Mouse (Mus musculus) left cerebral cortex, adult 9 months (tissue): ENCODE measurements around the gene Lrcol1.
A peak's percentile ranks its signal among the peaks of the same experiment; 100 is the strongest.

Experiments
- DNase-seq, 2 experiments: peaks; one replicate each; pipeline ENCODE4 v3.0.0; 2022; ENCODE audit warnings: low spot score in 2 of 2

The Lrcol1 gene

DNA sequence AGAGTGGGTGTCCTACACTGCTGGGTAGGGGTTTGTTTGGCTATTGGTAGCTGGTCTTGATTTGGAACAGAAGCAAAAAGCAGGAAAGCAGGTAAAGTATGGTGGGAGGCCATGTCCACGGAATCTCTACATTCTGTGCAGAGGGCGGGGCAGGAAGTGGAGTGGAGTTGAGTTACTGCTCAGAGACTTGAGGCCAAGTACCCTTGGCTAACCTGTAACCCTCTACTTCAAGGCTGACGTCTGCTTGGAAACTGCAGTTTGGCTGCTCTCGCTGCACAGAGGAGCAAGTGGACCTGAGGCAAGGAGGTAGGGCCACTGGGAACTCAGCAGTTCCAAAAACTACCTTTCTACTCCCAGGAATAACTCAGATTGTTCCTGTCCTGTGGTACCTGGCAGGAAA, at the start of gene Lrcol1:
Gene Lrcol1 (plus strand): TSS at position 207 of the 400 bp plus-strand sequence.
- DNase-seq: no peak

- no peak for DNase-seq
Observed at GRCm38 (mm10) chr5:110296637-110297036, 47.9 kb upstream of the Lrcol1 start.

- DNase-seq: no peak
Observed at GRCm38 (mm10) chr5:110300591-110300990, 43.9 kb upstream of the Lrcol1 start.

- no peak for DNase-seq
Observed at GRCm38 (mm10) chr5:110308861-110309260, 35.7 kb upstream of the Lrcol1 start.

- no peak for DNase-seq
Observed at GRCm38 (mm10) chr5:110313127-110313526, 31.4 kb upstream of the Lrcol1 start.

DNA sequence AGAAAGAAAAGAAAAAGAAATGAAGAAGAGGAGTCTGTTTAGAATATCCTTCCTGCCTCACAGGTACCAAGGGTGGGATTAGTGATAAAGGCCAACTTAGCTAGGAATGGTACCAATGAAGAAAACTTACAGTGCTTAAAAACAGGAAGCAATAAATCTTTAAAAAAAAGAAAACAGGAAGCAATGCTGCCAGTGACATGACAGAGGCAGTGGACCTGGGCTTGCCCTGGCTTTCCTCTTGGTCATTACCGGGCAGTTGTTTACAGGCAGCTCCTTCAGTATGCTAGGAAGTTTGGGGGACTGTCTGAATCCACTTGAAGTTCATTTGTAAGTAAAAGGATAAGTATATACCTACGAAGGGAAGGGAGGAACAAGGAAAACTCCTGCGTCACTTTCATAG, 14.0 kb upstream of the Lrcol1 start:
- no peak for DNase-seq

- no peak for DNase-seq
Observed at GRCm38 (mm10) chr5:110338792-110339191, 5.7 kb upstream of the Lrcol1 start.

GRCm38 (mm10) chr5:110342648-110343284, 1.8 kb upstream of the Lrcol1 start, which contains the start of gene P2rx2:
Gene P2rx2 (minus strand): TSS chr5:110343212.
- DNase-seq: no peak

GRCm38 (mm10) chr5:110345553-110345952, 1.0 kb downstream of the Lrcol1 start:
- DNase-seq: no peak

DNA sequence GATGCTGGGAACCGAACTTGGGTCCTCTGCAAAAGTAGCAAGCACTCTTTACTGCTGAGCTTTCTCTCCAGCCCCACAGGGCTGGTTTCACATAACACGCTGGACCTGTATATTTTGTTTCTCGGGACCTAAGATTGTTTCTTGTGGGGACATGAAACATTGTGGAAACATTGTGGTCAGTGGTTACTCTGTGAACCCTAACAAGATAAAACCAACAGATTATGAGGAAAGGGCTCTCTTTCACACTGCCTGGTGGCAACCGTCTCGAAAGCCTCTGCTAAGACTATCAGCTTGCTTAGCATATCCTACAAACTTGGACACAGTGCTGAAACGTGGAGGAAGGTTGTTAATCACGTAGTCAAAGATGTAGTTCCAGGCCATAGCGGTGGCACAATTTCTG, 2.5 kb downstream of the Lrcol1 start:
- no peak for DNase-seq

- peak in 1 of 2 experiments; percentile 30 for DNase-seq
Observed at GRCm38 (mm10) chr5:110354716-110355115, 10.2 kb downstream of the Lrcol1 start.

GRCm38 (mm10) chr5:110357531-110358179, 13.1 kb downstream of the Lrcol1 start:
- DNase-seq: peak in 1 of 2 experiments; percentile 88

GRCm38 (mm10) chr5:110361465-110361864, 16.9 kb downstream of the Lrcol1 start:
- DNase-seq: no peak

GRCm38 (mm10) chr5:110362813-110363178, 18.3 kb downstream of the Lrcol1 start:
- DNase-seq: no peak

DNA sequence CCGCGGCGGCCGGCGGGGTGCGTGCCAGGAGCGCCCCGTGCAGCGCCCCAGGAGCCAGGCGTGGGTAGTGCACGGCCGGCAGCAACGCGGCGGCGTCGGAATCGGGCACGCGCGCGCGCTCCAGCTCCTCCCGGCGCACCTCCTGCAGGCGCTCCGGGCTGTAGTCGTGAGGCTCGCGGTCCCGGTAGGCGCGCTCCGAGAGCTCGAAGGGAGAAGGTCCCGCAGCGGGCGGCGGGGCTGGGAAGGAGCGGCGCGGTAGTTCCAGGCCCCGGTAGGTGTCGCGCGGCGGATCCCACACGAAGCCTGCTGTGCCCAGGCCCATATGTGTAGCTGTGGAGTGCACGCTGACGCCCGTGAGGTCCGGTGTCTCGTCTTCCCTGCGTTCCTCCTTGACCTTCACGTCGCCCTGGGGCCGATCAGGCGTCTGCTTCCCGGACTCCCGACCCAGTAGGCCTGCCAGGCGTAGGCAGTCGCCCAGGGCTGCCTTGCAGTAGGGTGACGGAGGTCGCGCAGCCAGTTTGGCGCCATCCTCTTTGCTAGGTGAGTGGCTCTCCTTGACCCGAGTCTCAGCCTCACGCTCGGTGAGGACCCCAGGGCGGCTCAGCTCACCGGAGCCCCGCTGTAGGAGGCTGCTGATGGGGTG, 18.8 kb downstream of the Lrcol1 start:
- DNase-seq: peak; percentile 40 to 64

DNA sequence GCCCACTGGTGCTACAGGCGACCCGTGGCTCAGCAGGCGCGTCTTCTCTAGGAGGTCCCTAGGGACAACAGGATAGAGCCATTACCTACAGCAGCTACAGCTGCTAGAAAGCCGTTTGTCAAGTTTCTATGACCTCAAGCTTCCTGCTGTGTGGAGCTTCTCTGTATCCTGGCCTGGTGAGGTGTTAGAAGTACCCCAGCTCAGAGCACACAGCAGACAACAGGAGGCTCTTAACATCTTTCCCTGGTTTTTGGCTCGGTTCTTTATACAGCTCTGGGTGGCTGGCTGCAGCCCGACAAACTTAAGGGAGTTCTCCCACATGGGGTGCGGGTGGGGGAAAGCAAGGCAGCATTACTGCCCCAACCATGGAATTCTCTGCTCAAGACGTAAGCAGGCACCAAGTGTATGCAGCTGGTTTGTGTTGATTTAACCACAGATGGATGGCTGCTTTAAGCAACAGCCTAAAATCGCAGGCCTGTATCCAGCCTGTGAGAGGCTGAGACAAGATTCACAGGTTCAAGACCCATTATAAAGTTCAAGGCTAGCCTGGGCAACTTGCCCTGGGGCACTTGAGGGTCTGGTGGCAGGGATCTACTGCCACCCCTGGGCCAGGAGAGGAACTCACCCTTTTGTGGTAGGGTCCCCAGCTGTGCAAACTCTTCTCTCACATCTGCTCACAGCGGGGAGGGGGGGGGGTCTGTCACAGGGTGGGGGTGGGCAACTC, 19.5 kb downstream of the Lrcol1 start:
- DNase-seq: peak in 1 of 2 experiments; percentile 25

DNA sequence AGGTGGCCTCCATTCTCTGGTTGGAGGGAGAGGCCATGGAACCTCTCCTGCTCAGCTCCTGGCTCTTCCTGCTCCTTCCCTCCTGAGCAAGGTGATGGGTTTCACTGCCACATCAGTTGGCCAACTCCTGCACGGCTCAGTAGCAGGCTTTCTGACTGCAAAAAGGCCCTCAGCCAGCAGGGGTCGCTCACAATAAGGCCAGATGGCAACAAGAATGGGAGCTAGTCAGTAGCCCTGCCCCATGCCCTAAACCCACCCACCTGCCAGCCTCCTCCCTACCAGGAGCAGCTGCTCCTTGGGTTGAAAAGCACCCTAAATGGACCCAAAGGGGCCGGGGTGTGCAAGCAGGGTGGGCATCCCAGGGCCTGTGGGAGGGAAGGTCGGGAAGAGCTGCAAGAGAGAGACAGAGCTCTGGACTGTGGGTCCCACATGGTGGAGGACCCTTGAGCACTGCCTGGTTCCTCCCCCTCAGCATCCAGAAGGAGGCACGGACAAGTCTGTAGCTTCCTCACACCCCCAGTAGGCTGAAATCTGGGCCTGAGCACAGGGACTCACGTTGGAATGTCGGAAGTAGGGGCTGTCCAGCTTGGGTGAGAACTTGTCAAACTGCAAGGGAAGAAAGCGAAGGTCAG, 32.4 kb downstream of the Lrcol1 start:
- DNase-seq: peak in 1 of 2 experiments; percentile 83

DNA sequence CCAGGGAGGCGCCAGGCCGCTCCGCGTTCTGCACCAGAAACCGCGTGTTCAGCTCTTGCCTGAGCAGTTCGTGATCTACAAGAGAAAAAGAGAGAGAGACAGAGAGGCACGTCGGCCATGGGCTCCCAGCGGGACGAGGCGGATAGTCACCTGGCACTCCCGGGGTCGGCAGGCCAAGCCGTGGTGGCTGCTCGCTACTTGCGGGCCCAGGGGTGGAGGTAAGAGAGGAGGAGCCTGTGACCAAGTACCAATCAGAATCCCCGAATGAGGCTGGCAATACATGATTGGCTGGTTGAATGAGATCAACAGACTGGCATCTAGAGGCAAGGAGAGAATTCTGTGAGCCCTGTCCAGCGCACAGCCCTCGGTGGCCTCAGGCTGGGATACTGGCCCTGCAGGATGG, 33.7 kb downstream of the Lrcol1 start:
- no peak for DNase-seq

DNA sequence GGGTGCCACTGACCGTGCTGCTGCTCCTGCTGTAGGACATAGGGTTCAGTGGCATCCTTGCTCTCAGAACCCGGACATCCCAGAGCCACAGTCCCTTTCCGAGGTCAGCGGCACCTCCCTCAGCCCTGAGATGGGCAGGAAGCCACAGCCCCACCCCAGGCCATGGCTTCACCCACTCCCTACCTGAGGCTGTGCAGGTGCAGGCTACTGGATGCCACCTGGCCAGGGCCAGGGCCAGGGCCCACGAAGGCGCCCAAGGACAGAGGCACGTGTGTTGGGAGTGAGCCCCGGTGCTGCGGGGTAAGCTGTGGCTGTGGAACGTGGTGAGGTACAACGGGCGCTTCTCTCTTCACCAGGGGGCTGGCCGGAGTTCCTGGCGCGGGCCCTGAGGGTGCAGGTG, 34.6 kb downstream of the Lrcol1 start:
- DNase-seq: no peak

GRCm38 (mm10) chr5:110379823-110380222, 35.3 kb downstream of the Lrcol1 start:
- DNase-seq: no peak

GRCm38 (mm10) chr5:110384491-110384890, 40.0 kb downstream of the Lrcol1 start:
- no peak for DNase-seq

- DNase-seq: no peak
Observed at GRCm38 (mm10) chr5:110385263-110385662, 40.7 kb downstream of the Lrcol1 start.
